Mouse (Mus musculus): ENCODE data around the gene Derl2. TPM values are rescaled to one million over a fixed set of nuclear protein-coding genes. Genes with fewer than 3 reads are reported as not detected.

The Derl2 gene
- polyA plus RNA-seq, 1 experiment from 2014 or later: 41.4 TPM

GRCm38 (mm10) chr11:70960786-70961554 lies 58.7 kb downstream of the Derl2 start:
- ATAC-seq (ENCODE audit: low read depth) (no peak), DNase-seq (ENCODE audit: low spot score) (no peak)
- WGBS: 91% methylated on average over 5 of the region's 5 CpGs
- Histone ChIP-seq H3K27me3 (replicated peaks; ENCODE audit: control insufficient read depth, insufficient read depth, low read length) (no peaks in the 10 kb centered on the region), H3K4me3 (ENCODE audit: low read depth, low read length) (no peak overlapping the region), H3K9me3 (ENCODE audit: control insufficient read depth, low read length) (no peaks in the 10 kb centered on the region), H3K4me1 (ENCODE audit: control insufficient read depth, insufficient read depth, low read length) (no peaks in the 10 kb centered on the region), H3K4me2 (ENCODE audit: low read depth, low read length) (no peak overlapping the region), H3K27ac (replicated peaks; ENCODE audit: low read depth, low read length) (no peak overlapping the region), H3K36me3 (ENCODE audit: control insufficient read depth, insufficient read depth, low read length) (peaks cover 95% of the 10 kb centered on the region), H3K9ac (ENCODE audit: low read depth, low read length) (no peak overlapping the region)

Other genes with a start within 250 kb of the Derl2 start
- 0.50 and 0.83 TPM in 2 replicates for gene Scimp, start 207.3 kb downstream of the Derl2 start, polyA plus RNA-seq (2014; fragmentation: Nextera tagmentation; extraction: Ambion mirVana)
- gene Rabep1, start 175.1 kb downstream of the Derl2 start, polyA plus RNA-seq (2014; fragmentation: Nextera tagmentation; extraction: Ambion mirVana): 29.4 and 31.8 TPM in 2 replicates
- gene Nup88, start 49.9 kb downstream of the Derl2 start, polyA plus RNA-seq (2014; fragmentation: Nextera tagmentation; extraction: Ambion mirVana): 118 TPM in 2 replicates
- 67.3 and 68.3 TPM in 2 replicates for gene Rpain, start 49.6 kb downstream of the Derl2 start, polyA plus RNA-seq (2014; fragmentation: Nextera tagmentation; extraction: Ambion mirVana)
- 223 and 224 TPM in 2 replicates for gene C1qbp, start 36.8 kb downstream of the Derl2 start, polyA plus RNA-seq (2014; fragmentation: Nextera tagmentation; extraction: Ambion mirVana)
- gene Dhx33, start 15.4 kb downstream of the Derl2 start, polyA plus RNA-seq (2014; fragmentation: Nextera tagmentation; extraction: Ambion mirVana): 20.3 and 21.3 TPM in 2 replicates
- gene Mis12, start 230 bp downstream of the Derl2 start, polyA plus RNA-seq (2014; fragmentation: Nextera tagmentation; extraction: Ambion mirVana): 29.2 and 30.0 TPM in 2 replicates
- gene 6330403K07Rik, start 13.7 kb upstream of the Derl2 start, polyA plus RNA-seq (2014; fragmentation: Nextera tagmentation; extraction: Ambion mirVana): 50.1 and 65.9 TPM in 2 replicates
- gene Nlrp1a, start 124.9 kb upstream of the Derl2 start, polyA plus RNA-seq (2014; fragmentation: Nextera tagmentation; extraction: Ambion mirVana): 0.26 TPM in 1 of 2 replicates, not detected in the other
- gene Nlrp1b, start 210.9 kb upstream of the Derl2 start, polyA plus RNA-seq (2014; fragmentation: Nextera tagmentation; extraction: Ambion mirVana): 0.04 and 0.08 TPM in 2 replicates